Mouse (Mus musculus) lung, postnatal 0 days (tissue): ENCODE results near the gene Rps18. TPM values are rescaled to one million over a fixed set of nuclear protein-coding genes. Genes with fewer than 3 reads are reported as not detected.
A peak's percentile ranks its signal among the peaks of the same experiment; 100 is the strongest.
"Not testable (repeated sequence)": the region's sequence is repeated elsewhere in the genome, so short reads cannot be mapped to it uniquely, and the experiment has no call there.

Source experiments
- ATAC-seq: fragments of 200-750 bp; cut with Nextera tagmentation; 2 replicates; pipeline ENCODE4 v1.8.0; 2017; ENCODE audit warnings: moderate library complexity
- DNase-seq: peaks from one replicate; pipeline ENCODE4 v3.0.0-alpha.2; 2016; ENCODE audit warnings: low spot score
- H3K27ac ChIP-seq: fragments of 300-500 bp; sonication (generic); 2 replicates; pipeline ENCODE4 v1.5.1; 2014; ENCODE audit warnings: antibody characterized with exemption, mild to moderate bottlenecking, low read length, mixed read lengths
- H3K27me3 ChIP-seq: fragments of 300-500 bp; sonication (generic); replicated peaks from 2 replicates; pipeline ENCODE4 v1.6.1; 2014; ENCODE audit warnings: low read length, mixed read lengths; ENCODE audit not compliant: insufficient read depth
- H3K36me3 ChIP-seq: fragments of 300-500 bp; sonication (generic); 2 replicates; pipeline ENCODE4 v1.6.1; 2014; ENCODE audit warnings: low read length, mixed read lengths; ENCODE audit not compliant: insufficient read depth
- H3K4me1 ChIP-seq: fragments of 300-500 bp; sonication (generic); 2 replicates; pipeline ENCODE4 v1.6.1; 2014; ENCODE audit warnings: antibody characterized with exemption, low read depth, low read length, mixed read lengths; ENCODE audit not compliant: insufficient read depth
- H3K4me2 ChIP-seq: fragments of 300-500 bp; sonication (generic); replicated peaks from 2 replicates; pipeline ENCODE4 v1.6.1; 2014; ENCODE audit warnings: low read depth, mild to moderate bottlenecking, low read length, moderate library complexity, mixed read lengths
- H3K4me3 ChIP-seq: fragments of 300-500 bp; sonication (generic); 2 replicates; pipeline ENCODE4 v1.5.1; 2014; ENCODE audit warnings: low read depth, low read length
- H3K9ac ChIP-seq: fragments of 300-500 bp; sonication (generic); replicated peaks from 2 replicates; pipeline ENCODE4 v1.6.1; 2014; ENCODE audit warnings: low read depth, mild to moderate bottlenecking
- H3K9me3 ChIP-seq: fragments of 300-500 bp; sonication (generic); 2 replicates; pipeline ENCODE4 v1.6.1; 2016; ENCODE audit warnings: low read length, mixed read lengths
- CTCF ChIP-seq: IDR thresholded peaks from 2 replicates; pipeline ENCODE4 v1.5.1; 2016; ENCODE audit warnings: antibody characterized with exemption, mild to moderate bottlenecking
- EP300 ChIP-seq: IDR thresholded peaks from 2 replicates; pipeline ENCODE4 v1.6.1; 2016; ENCODE audit warnings: antibody characterized with exemption, mild to moderate bottlenecking, control low read depth
- WGBS: fragments of 180-500 bp; shearing (Covaris S2); extraction: QIAGEN DNeasy Blood & Tissue Kit; methylation state at CpG from one replicate; pipeline ENCODE4 v1.1.7; 2014; 5-methylcytosine and 5-hydroxymethylcytosine counted together
- polyA plus RNA-seq: library from polyadenylated mRNA; unstranded; fragments of >200 nt; fragmentation: Nextera tagmentation; extraction: Ambion mirVana; gene quantifications from 2 replicates; pipeline ENCODE4 v1.2.1, GENCODE M21; 2015

Rps18 gene
- polyA plus RNA-seq, 1 experiment from 2014 or later = 1,435 TPM

GRCm38 (mm10) chr17:33909869-33910250 lies 45.9 kb downstream of the Rps18 start:
- peak overlapping the region; percentile 88 for H3K4me3 ChIP-seq
- peak overlapping the region; percentile 96 for H3K9ac ChIP-seq
- DNase-seq (peak; percentile 90), ATAC-seq (peak; percentile 14)
- TF ChIP-seq EP300 (no peak), CTCF (no peak)
- H3K9me3 ChIP-seq = no peaks in the 10 kb centered on the region
- peak overlapping the region; percentile 95 for H3K4me2 ChIP-seq
- peaks cover 5% of the 10 kb centered on the region for H3K4me1 ChIP-seq
- no peaks in the 10 kb centered on the region for H3K27me3 ChIP-seq
- H3K27ac ChIP-seq = peak overlapping the region; percentile 98
- under 1% methylated on average over 14 of the region's 14 CpGs for WGBS
- H3K36me3 ChIP-seq = peaks cover 22% of the 10 kb centered on the region; the same call in 1 of the 2 replicates

- TF ChIP-seq EP300 (no peak), CTCF (no peak)
- H3K9ac ChIP-seq = peak within 1 kb of the TSS; percentile 96
- H3K27me3 ChIP-seq = no peaks in the 10 kb centered on the region
- ATAC-seq = peak; percentile 97
- peak; percentile 99 for DNase-seq
- peak within 1 kb of the TSS; percentile 95 for H3K4me2 ChIP-seq
- peak within 1 kb of the TSS; percentile 88 for H3K4me3 ChIP-seq
- whole genome bisulfite sequencing = under 1% methylated on average over 66 of the region's 68 CpGs
- no peaks in the 10 kb centered on the region for H3K9me3 ChIP-seq
- H3K27ac ChIP-seq = peak within 1 kb of the TSS; percentile 98
- peaks cover 4% of the 10 kb centered on the region; the same call in 1 of the 2 replicates for H3K4me1 ChIP-seq
- H3K36me3 ChIP-seq = peaks cover 19% of the 10 kb centered on the region; the same call in 1 of the 2 replicates
These were observed 46.5 kb downstream of the Rps18 start, which contains the start of gene Daxx for GRCm38 (mm10) chr17:33909077-33909868. TSS of gene Daxx (plus strand) at chr17:33909414.

- Histone ChIP-seq H3K36me3 (peaks cover 13% of the 10 kb centered on the region; the same call in 1 of the 2 replicates), H3K27me3 (no peaks in the 10 kb centered on the region), H3K27ac (peak overlapping the region; percentile 98), H3K4me2 (peak overlapping the region; percentile 95), H3K9ac (peak overlapping the region; percentile 50), H3K9me3 (no peaks in the 10 kb centered on the region), H3K4me1 (peaks cover 4% of the 10 kb centered on the region; the same call in 1 of the 2 replicates), H3K4me3 (peak overlapping the region; percentile 88)
- ATAC-seq = peak; percentile 49
- WGBS = under 1% methylated on average over 37 of the region's 44 CpGs
- no peak for TF ChIP-seq CTCF
- TF ChIP-seq EP300 = no peak
- no peak for DNase-seq
These were observed 47.3 kb downstream of the Rps18 start for GRCm38 (mm10) chr17:33908331-33909076.

- H3K4me3 ChIP-seq, ATAC-seq, DNase-seq, H3K9ac ChIP-seq, H3K9me3 ChIP-seq, H3K27ac ChIP-seq, H3K27me3 ChIP-seq, H3K4me1 ChIP-seq, H3K4me2 ChIP-seq, H3K36me3 ChIP-seq: not testable (repeated sequence)
- WGBS = 58% methylated on average over 3 of the region's 4 CpGs
These were observed 51.0 kb downstream of the Rps18 start, which contains the start of gene Platr17 for GRCm38 (mm10) chr17:33904835-33905234. TSS of gene Platr17 (plus strand) at chr17:33905135.

DNA sequence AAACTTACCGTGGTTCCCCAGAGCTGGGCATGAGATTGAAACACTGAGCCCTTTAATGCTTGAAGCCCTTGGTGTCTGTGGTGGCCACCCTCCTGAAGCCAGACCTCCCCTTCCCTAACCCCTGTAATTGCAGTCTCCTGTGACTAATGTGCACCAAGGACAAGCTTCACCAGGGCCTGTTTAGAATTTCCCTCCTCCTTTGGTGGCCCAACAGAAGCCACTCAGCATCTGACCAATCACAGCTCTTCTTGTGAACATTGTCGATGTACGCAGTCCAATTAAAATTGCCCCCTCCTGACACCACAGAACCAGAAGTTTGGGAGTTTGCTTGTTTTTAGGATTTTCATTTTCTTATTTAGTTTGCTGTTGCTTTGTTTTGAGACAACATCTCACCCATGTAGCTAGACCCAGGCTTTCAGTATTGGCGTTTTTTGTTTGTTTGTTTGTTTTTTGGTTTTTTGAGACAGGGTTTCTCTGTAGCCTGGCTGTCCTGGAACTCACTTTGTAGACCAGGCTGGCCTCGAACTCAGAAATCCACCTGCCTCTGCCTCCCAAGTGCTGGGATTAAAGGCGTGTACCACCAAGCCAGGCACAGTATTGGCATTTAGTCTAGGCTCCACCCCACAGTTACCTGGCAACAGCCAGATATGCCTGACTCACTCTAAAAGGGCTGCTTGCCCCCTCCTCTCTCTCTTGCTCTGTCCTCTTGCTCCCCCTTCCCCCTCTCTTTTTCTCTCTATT lies 51.7 kb downstream of the Rps18 start:
- H3K4me3 ChIP-seq, H3K27me3 ChIP-seq: not testable (repeated sequence)
- 63% methylated on average over 6 of the region's 6 CpGs for WGBS

DNA sequence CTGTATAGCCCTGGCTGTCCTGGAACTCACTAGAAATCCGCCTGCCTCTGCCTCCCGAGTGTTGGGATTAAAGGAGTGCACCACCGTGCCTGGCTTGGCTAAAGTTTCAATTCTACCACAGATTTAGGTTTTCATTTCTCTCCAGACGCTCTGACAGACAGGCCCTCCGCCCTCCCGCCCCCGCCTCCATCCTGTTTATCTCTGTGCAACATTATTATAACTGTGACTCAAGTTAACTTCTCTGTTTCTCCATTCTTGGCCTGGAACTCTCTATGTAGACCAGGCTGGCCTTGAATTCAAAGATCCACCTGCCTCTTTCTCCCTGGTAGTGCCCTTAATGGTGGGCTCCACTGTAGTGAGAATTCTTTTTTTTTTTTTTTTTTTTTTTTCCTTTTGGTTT lies 53.3 kb downstream of the Rps18 start:
- H3K4me3 ChIP-seq = no peak overlapping the region
- no peak overlapping the region for H3K4me2 ChIP-seq
- DNase-seq (no peak), ATAC-seq (no peak)
- H3K27ac ChIP-seq = no peak overlapping the region
- TF ChIP-seq CTCF = no peak
- WGBS = 57% methylated on average over 7 of the region's 7 CpGs
- no peaks in the 10 kb centered on the region for H3K27me3 ChIP-seq
- H3K4me1 ChIP-seq = no peaks in the 10 kb centered on the region
- no peaks in the 10 kb centered on the region for H3K36me3 ChIP-seq
- no peak overlapping the region for H3K9ac ChIP-seq
- H3K9me3 ChIP-seq = no peaks in the 10 kb centered on the region

More for the DNA sequence above, 51.7 kb downstream of the Rps18 start:
- not testable (repeated sequence) for H3K4me1 ChIP-seq, H3K27ac ChIP-seq, H3K4me2 ChIP-seq, ATAC-seq, DNase-seq, H3K36me3 ChIP-seq, H3K9ac ChIP-seq, H3K9me3 ChIP-seq
